Mouse (Mus musculus) liver, adult 2 months (tissue): ENCODE data around the gene Acvr1. TPM values are rescaled to one million over a fixed set of nuclear protein-coding genes. Genes with fewer than 3 reads are reported as not detected.

ENCODE experiments used
- DNase-seq: peaks from one replicate; pipeline ENCODE4 v3.0.0-alpha.2; 2011; ENCODE audit warnings: low read depth, low spot score; ENCODE audit errors: extremely low read depth
- H3K27ac ChIP-seq: fragments of 200-500 bp; replicated peaks from 2 replicates; pipeline ENCODE4 v1.5.1; 2012; ENCODE audit warnings: low read depth, mild to moderate bottlenecking, control low read depth, inconsistent platforms, low read length; ENCODE audit not compliant: insufficient read depth
- H3K27me3 ChIP-seq: fragments of 200-500 bp; 2 replicates; pipeline ENCODE4 v1.6.1; 2012; ENCODE audit warnings: mild to moderate bottlenecking, moderate library complexity, low read length, inconsistent platforms; ENCODE audit not compliant: control insufficient read depth, insufficient read depth
- H3K36me3 ChIP-seq: fragments of 200-500 bp; 2 replicates; pipeline ENCODE4 v1.6.1; 2012; ENCODE audit warnings: low read length, inconsistent platforms; ENCODE audit not compliant: control insufficient read depth, insufficient read depth
- H3K4me1 ChIP-seq: fragments of 200-500 bp; 2 replicates; pipeline ENCODE4 v1.6.1; 2011; ENCODE audit warnings: low read length; ENCODE audit not compliant: control insufficient read depth, insufficient read depth
- H3K4me3 ChIP-seq: fragments of 200-500 bp; 2 replicates; pipeline ENCODE4 v1.5.1; 2011; ENCODE audit warnings: low read depth, mild to moderate bottlenecking, control low read depth, low read length, moderate library complexity; ENCODE audit not compliant: insufficient read depth
- H3K79me2 ChIP-seq: fragments of 200-500 bp; 2 replicates; pipeline ENCODE4 v1.6.1; 2012; ENCODE audit warnings: inconsistent platforms, mild to moderate bottlenecking, low read length, moderate library complexity; ENCODE audit not compliant: control insufficient read depth, insufficient read depth
- H3K9ac ChIP-seq: fragments of 200-500 bp; 2 replicates; pipeline ENCODE4 v1.6.1; 2012; ENCODE audit warnings: low read depth, mild to moderate bottlenecking, control low read depth, inconsistent platforms, low read length
- CTCF ChIP-seq: fragments of 200-500 bp; IDR thresholded peaks from 2 replicates; pipeline ENCODE4 v1.5.1; 2011; ENCODE audit warnings: low read depth, low read length, control low read depth
- POLR2A ChIP-seq: fragments of 200-500 bp; IDR thresholded peaks from 2 replicates; pipeline ENCODE4 v1.6.1; 2011; ENCODE audit warnings: low read length, control low read depth; ENCODE audit not compliant: insufficient read depth; ENCODE audit errors: extremely low read depth
- WGBS: fragments of 180-500 bp; shearing (Covaris S2); methylation state at CpG from one replicate; pipeline ENCODE4 v1.1.7; 2018; 5-methylcytosine and 5-hydroxymethylcytosine counted together
- polyA plus RNA-seq: library from polyadenylated mRNA; depleted of rRNA; stranded (reverse); fragments of >200 nt; gene quantifications from 2 replicates; pipeline ENCODE4 v1.2.3, GENCODE M21; 2012
- total RNA-seq: library from RNA; depleted of rRNA; stranded (reverse); fragments of >200 nt; gene quantifications from 2 replicates; pipeline ENCODE4 v1.2.3, GENCODE M21; 2014

Gene Acvr1
- total and polyA plus RNA-seq, 2 experiments = 5.7 to 8.4 TPM

- Histone ChIP-seq H3K4me1 (no peaks in the 10 kb centered on the region), H3K27me3 (no peaks in the 10 kb centered on the region), H3K27ac (no peak overlapping the region), H3K79me2 (no peaks in the 10 kb centered on the region), H3K4me3 (no peak overlapping the region), H3K36me3 (no peaks in the 10 kb centered on the region), H3K9ac (no peak overlapping the region)
- DNase-seq = no peak
- WGBS = 95% methylated on average over 4 of the region's 4 CpGs
- TF ChIP-seq CTCF (no peak), POLR2A (no peak)
These were observed 34.4 kb upstream of the Acvr1 start for GRCm38 (mm10) chr2:58601382-58601781.

- H3K4me1 ChIP-seq = no peaks in the 10 kb centered on the region
- H3K9ac ChIP-seq = no peak overlapping the region
- H3K4me3 ChIP-seq = no peak overlapping the region
- TF ChIP-seq POLR2A = no peak
- TF ChIP-seq CTCF = no peak
- DNase-seq = no peak
- H3K79me2 ChIP-seq = no peaks in the 10 kb centered on the region
- 90% methylated on average over 6 of the region's 6 CpGs for WGBS
- no peaks in the 10 kb centered on the region for H3K27me3 ChIP-seq
- H3K36me3 ChIP-seq = no peaks in the 10 kb centered on the region
- no peak overlapping the region for H3K27ac ChIP-seq
These were observed 32.7 kb upstream of the Acvr1 start for GRCm38 (mm10) chr2:58599639-58600038.

GRCm38 (mm10) chr2:58597556-58597955, 30.6 kb upstream of the Acvr1 start:
- Histone ChIP-seq H3K36me3 (no peaks in the 10 kb centered on the region), H3K4me1 (no peaks in the 10 kb centered on the region), H3K27me3 (no peaks in the 10 kb centered on the region), H3K27ac (no peak overlapping the region), H3K9ac (no peak overlapping the region), H3K79me2 (no peaks in the 10 kb centered on the region), H3K4me3 (no peak overlapping the region)
- no peak for TF ChIP-seq POLR2A
- TF ChIP-seq CTCF = no peak
- WGBS = 95% methylated on average over 3 of the region's 3 CpGs
- no peak for DNase-seq

GRCm38 (mm10) chr2:58596774-58597342, 29.9 kb upstream of the Acvr1 start:
- H3K27ac ChIP-seq = no peak overlapping the region

GRCm38 (mm10) chr2:58595350-58595749, 28.4 kb upstream of the Acvr1 start:
- H3K4me1 ChIP-seq = no peaks in the 10 kb centered on the region
- H3K4me3 ChIP-seq = no peak overlapping the region
- TF ChIP-seq POLR2A = no peak
- TF ChIP-seq CTCF = no peak
- no peak for DNase-seq
- H3K27ac ChIP-seq = no peak overlapping the region
- H3K9ac ChIP-seq = no peak overlapping the region
- WGBS = 77% methylated on average over 9 of the region's 9 CpGs
- H3K36me3 ChIP-seq = no peaks in the 10 kb centered on the region
- H3K27me3 ChIP-seq = no peaks in the 10 kb centered on the region
- no peaks in the 10 kb centered on the region for H3K79me2 ChIP-seq

More at GRCm38 (mm10) chr2:58596774-58597342, 29.9 kb upstream of the Acvr1 start:
- no peak overlapping the region for H3K4me3 ChIP-seq
- no peaks in the 10 kb centered on the region for H3K27me3 ChIP-seq
- H3K79me2 ChIP-seq = no peaks in the 10 kb centered on the region
- no peak overlapping the region for H3K9ac ChIP-seq
- no peaks in the 10 kb centered on the region for H3K4me1 ChIP-seq
- WGBS = 91% methylated on average over 17 of the region's 17 CpGs
- DNase-seq = no peak
- no peaks in the 10 kb centered on the region for H3K36me3 ChIP-seq
- TF ChIP-seq POLR2A (no peak), CTCF (no peak)

- TF ChIP-seq CTCF (no peak), POLR2A (no peak)
- Histone ChIP-seq H3K27me3 (no peaks in the 10 kb centered on the region), H3K79me2 (no peaks in the 10 kb centered on the region), H3K27ac (no peak overlapping the region), H3K9ac (no peak overlapping the region), H3K4me1 (no peaks in the 10 kb centered on the region), H3K36me3 (no peaks in the 10 kb centered on the region), H3K4me3 (no peak overlapping the region)
- DNase-seq = no peak
- WGBS = 96% methylated on average over 1 of the region's 1 CpGs
These were observed 23.1 kb upstream of the Acvr1 start for GRCm38 (mm10) chr2:58590055-58590454.
